Mouse (Mus musculus): ENCODE results near the gene Zfp213. TPM values are rescaled to one million over a fixed set of nuclear protein-coding genes. Genes with fewer than 3 reads are reported as not detected.

Zfp213 gene
- polyA plus RNA-seq, 1 experiment from 2014 or later = 15.1 TPM

- Histone ChIP-seq H3K4me3 (ENCODE audit: low read depth, low read length) (no peak overlapping the region), H3K9ac (ENCODE audit: low read depth, low read length) (no peak overlapping the region), H3K4me2 (no peak overlapping the region), H3K27ac (ENCODE audit: low read depth, low read length) (no peak overlapping the region), H3K9me3 (replicated peaks; ENCODE audit: control insufficient read depth, low read length) (no peaks in the 10 kb centered on the region), H3K27me3 (ENCODE audit: control insufficient read depth, insufficient read depth, low read length) (no peaks in the 10 kb centered on the region), H3K4me1 (ENCODE audit: control insufficient read depth, insufficient read depth, low read length) (peaks cover 10% of the 10 kb centered on the region), H3K36me3 (ENCODE audit: control insufficient read depth, insufficient read depth, low read length) (no peaks in the 10 kb centered on the region)
- ATAC-seq (replicated peaks; ENCODE audit: insufficient number of reproducible peaks, low FRiP score, low TSS enrichment) = no peak
- WGBS (ENCODE audit: insufficient replicate concordance) = 46% methylated on average over 5 of the region's 5 CpGs
These were observed 2.7 kb upstream of the Zfp213 start for GRCm38 (mm10) chr17:23566787-23567186.

DNA sequence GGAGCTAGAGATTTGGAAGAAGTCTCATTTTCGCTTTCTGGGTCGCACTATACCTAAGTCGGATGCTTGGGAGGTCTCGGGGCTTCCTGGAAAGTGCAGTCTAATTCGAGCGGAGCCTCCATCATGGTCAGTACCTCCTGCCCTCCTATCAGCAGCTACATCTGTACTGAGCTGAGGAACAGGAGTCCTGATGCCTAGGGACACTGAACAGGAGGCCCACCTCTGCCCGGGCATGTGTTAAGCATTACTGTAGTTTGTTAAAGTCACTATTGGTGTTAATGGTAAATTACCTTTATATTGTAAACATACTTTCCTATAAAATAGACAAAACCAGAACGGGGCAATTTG lies 304 bp upstream of the Zfp213 start:
- no peaks in the 10 kb centered on the region for H3K9me3 ChIP-seq (replicated peaks; ENCODE audit: control insufficient read depth, low read length)
- peaks cover 10% of the 10 kb centered on the region for H3K4me1 ChIP-seq (ENCODE audit: control insufficient read depth, insufficient read depth, low read length)
- WGBS (ENCODE audit: insufficient replicate concordance) = under 1% methylated on average over 8 of the region's 8 CpGs
- peak; percentile 87 for ATAC-seq (replicated peaks; ENCODE audit: insufficient number of reproducible peaks, low FRiP score, low TSS enrichment)
- peaks cover 3% of the 10 kb centered on the region; the same call in 1 of the 2 replicates for H3K36me3 ChIP-seq (ENCODE audit: control insufficient read depth, insufficient read depth, low read length)
- H3K4me3 ChIP-seq (ENCODE audit: low read depth, low read length) = peak overlapping the region; percentile 60
- peak overlapping the region; percentile 86 for H3K9ac ChIP-seq (ENCODE audit: low read depth, low read length)
- peak overlapping the region; percentile 77 for H3K4me2 ChIP-seq
- H3K27ac ChIP-seq (ENCODE audit: low read depth, low read length) = peak overlapping the region; percentile 94
- H3K27me3 ChIP-seq (ENCODE audit: control insufficient read depth, insufficient read depth, low read length) = no peaks in the 10 kb centered on the region

- Histone ChIP-seq H3K27me3 (ENCODE audit: control insufficient read depth, insufficient read depth, low read length) (no peaks in the 10 kb centered on the region), H3K27ac (ENCODE audit: low read depth, low read length) (no peak overlapping the region), H3K4me1 (ENCODE audit: control insufficient read depth, insufficient read depth, low read length) (peaks cover 4% of the 10 kb centered on the region), H3K9me3 (replicated peaks; ENCODE audit: control insufficient read depth, low read length) (no peaks in the 10 kb centered on the region), H3K4me3 (ENCODE audit: low read depth, low read length) (no peak overlapping the region), H3K9ac (ENCODE audit: low read depth, low read length) (no peak overlapping the region), H3K36me3 (ENCODE audit: control insufficient read depth, insufficient read depth, low read length) (peaks cover 26% of the 10 kb centered on the region), H3K4me2 (no peak overlapping the region)
- no peak for ATAC-seq (replicated peaks; ENCODE audit: insufficient number of reproducible peaks, low FRiP score, low TSS enrichment)
- 52% methylated on average over 11 of the region's 11 CpGs for WGBS (ENCODE audit: insufficient replicate concordance)
These were observed 4.3 kb downstream of the Zfp213 start for GRCm38 (mm10) chr17:23559767-23560166.

DNA sequence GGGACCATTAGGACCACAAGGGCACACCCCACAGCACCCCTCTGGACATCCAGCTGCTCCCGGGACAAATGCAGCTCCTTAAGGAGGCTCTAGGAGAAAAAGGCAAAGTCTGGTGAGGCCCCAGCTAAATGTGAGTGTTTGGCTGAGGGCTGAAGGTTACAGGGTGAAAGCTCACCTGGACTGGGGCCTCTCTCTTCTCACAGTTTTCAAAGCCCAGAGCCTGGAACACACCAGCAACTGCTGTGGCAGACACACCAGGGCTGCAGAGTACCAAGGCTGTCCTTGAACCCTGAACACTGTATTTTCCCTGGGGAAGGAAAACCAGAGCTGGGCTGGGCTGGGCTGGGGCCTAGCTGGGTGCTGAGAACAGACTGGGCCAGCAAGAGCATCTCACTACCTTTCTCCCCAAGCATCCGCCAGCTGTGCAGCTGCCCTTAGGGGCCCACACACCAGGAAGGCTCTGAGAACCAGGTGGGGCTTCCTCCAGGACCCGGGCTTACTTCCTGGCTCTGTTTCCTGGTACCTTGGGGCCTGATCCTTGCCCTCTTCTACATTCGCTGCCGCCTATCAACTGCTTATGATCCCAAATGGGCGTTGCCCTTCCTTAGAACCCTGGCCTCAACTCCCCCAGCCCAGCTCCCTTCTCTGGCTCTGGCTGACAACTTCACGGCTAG lies 8.7 kb downstream of the Zfp213 start:
- Histone ChIP-seq H3K27ac (ENCODE audit: low read depth, low read length) (no peak overlapping the region), H3K27me3 (ENCODE audit: control insufficient read depth, insufficient read depth, low read length) (no peaks in the 10 kb centered on the region), H3K4me1 (ENCODE audit: control insufficient read depth, insufficient read depth, low read length) (no peaks in the 10 kb centered on the region; the same call in 1 of the 2 replicates), H3K4me2 (no peak overlapping the region), H3K4me3 (ENCODE audit: low read depth, low read length) (no peak overlapping the region), H3K9me3 (replicated peaks; ENCODE audit: control insufficient read depth, low read length) (no peaks in the 10 kb centered on the region), H3K36me3 (ENCODE audit: control insufficient read depth, insufficient read depth, low read length) (peaks cover 27% of the 10 kb centered on the region), H3K9ac (ENCODE audit: low read depth, low read length) (no peak overlapping the region)
- no peak for ATAC-seq (replicated peaks; ENCODE audit: insufficient number of reproducible peaks, low FRiP score, low TSS enrichment)
- 73% methylated on average over 7 of the region's 7 CpGs for WGBS (ENCODE audit: insufficient replicate concordance)

- no peak overlapping the region for H3K27ac ChIP-seq (ENCODE audit: low read depth, low read length)
- no peak for ATAC-seq (replicated peaks; ENCODE audit: insufficient number of reproducible peaks, low FRiP score, low TSS enrichment)
- no peaks in the 10 kb centered on the region; the same call in 1 of the 2 replicates for H3K4me1 ChIP-seq (ENCODE audit: control insufficient read depth, insufficient read depth, low read length)
- H3K9me3 ChIP-seq (replicated peaks; ENCODE audit: control insufficient read depth, low read length) = no peaks in the 10 kb centered on the region
- no peak overlapping the region for H3K9ac ChIP-seq (ENCODE audit: low read depth, low read length)
- H3K36me3 ChIP-seq (ENCODE audit: control insufficient read depth, insufficient read depth, low read length) = peaks cover 25% of the 10 kb centered on the region
- H3K27me3 ChIP-seq (ENCODE audit: control insufficient read depth, insufficient read depth, low read length) = no peaks in the 10 kb centered on the region
- no peak overlapping the region for H3K4me3 ChIP-seq (ENCODE audit: low read depth, low read length)
- no peak overlapping the region for H3K4me2 ChIP-seq
These were observed 9.7 kb downstream of the Zfp213 start for GRCm38 (mm10) chr17:23554321-23554720.

GRCm38 (mm10) chr17:23553634-23554120 lies 10.4 kb downstream of the Zfp213 start:
- no peak overlapping the region for H3K4me2 ChIP-seq
- H3K9me3 ChIP-seq (replicated peaks; ENCODE audit: control insufficient read depth, low read length) = no peaks in the 10 kb centered on the region
- no peaks in the 10 kb centered on the region; the same call in 1 of the 2 replicates for H3K4me1 ChIP-seq (ENCODE audit: control insufficient read depth, insufficient read depth, low read length)
- no peak for ATAC-seq (replicated peaks; ENCODE audit: insufficient number of reproducible peaks, low FRiP score, low TSS enrichment)
- no peak overlapping the region for H3K9ac ChIP-seq (ENCODE audit: low read depth, low read length)
- H3K27me3 ChIP-seq (ENCODE audit: control insufficient read depth, insufficient read depth, low read length) = no peaks in the 10 kb centered on the region
- no peak overlapping the region for H3K27ac ChIP-seq (ENCODE audit: low read depth, low read length)
- peaks cover 22% of the 10 kb centered on the region for H3K36me3 ChIP-seq (ENCODE audit: control insufficient read depth, insufficient read depth, low read length)
- WGBS (ENCODE audit: insufficient replicate concordance) = 62% methylated on average over 1 of the region's 1 CpGs
- no peak overlapping the region for H3K4me3 ChIP-seq (ENCODE audit: low read depth, low read length)

DNA sequence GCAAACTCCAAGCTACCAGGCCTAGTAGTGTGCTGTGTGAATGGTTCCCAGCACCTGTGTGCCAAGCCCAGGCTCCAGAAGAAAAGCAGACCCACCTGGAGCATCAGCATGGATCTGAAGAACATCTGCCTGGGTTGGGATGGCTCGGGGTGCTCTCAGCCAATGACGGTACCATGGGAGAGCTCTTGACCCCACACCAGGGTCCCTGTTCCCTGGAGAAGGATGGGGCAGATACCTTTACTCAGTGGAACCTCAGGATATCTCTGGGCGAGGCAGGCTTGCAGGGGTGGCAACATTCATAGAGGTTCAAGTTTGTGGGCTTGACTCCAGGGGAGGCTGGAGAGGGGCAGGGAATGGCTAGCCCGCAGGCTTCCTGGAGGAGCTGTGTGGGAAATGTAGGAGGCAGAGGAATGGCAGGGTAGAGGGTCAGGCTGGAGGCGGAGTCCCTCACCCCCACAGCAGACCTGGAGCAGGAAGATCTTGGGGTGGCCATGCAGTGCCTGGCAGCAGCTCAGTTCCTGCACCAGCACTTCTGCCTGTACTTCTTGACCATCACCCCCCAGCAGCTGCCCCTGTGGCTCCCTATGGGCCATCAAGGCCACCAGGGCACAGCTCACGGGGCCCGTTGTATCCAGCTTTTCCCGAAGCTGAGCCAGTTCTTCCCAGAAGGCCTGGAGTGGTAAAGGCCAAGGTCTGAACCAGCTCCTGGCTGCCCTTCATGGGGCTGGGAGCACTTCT lies 11.0 kb downstream of the Zfp213 start:
- ATAC-seq (replicated peaks; ENCODE audit: insufficient number of reproducible peaks, low FRiP score, low TSS enrichment) = no peak
- no peak overlapping the region for H3K4me3 ChIP-seq (ENCODE audit: low read depth, low read length)
- no peaks in the 10 kb centered on the region for H3K27me3 ChIP-seq (ENCODE audit: control insufficient read depth, insufficient read depth, low read length)
- peaks cover 19% of the 10 kb centered on the region for H3K36me3 ChIP-seq (ENCODE audit: control insufficient read depth, insufficient read depth, low read length)
- no peak overlapping the region for H3K9ac ChIP-seq (ENCODE audit: low read depth, low read length)
- H3K9me3 ChIP-seq (replicated peaks; ENCODE audit: control insufficient read depth, low read length) = no peaks in the 10 kb centered on the region
- no peak overlapping the region for H3K4me2 ChIP-seq
- WGBS (ENCODE audit: insufficient replicate concordance) = 79% methylated on average over 8 of the region's 8 CpGs
- no peak overlapping the region for H3K27ac ChIP-seq (ENCODE audit: low read depth, low read length)
- no peaks in the 10 kb centered on the region; the same call in 1 of the 2 replicates for H3K4me1 ChIP-seq (ENCODE audit: control insufficient read depth, insufficient read depth, low read length)

DNA sequence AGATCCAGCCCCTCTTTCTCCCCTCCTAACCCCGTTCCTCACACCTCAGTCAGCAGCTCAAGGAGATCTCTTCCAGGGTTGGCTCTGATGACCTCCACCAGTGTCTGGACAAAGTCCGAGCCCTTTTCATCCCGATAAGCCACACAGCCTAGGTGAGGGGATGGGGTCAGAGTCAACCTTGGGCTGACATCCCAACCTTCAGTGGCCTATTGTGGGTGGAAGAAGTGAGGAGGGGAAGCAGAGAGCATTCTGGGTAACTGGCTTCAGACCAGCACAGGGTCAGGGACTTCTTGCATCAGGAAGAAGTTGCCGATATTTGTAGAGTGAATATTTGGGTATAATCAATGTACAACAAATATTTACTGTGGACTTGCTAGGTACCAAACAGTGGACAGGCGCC lies 12.1 kb downstream of the Zfp213 start:
- Histone ChIP-seq H3K4me2 (no peak overlapping the region), H3K9ac (ENCODE audit: low read depth, low read length) (no peak overlapping the region), H3K4me3 (ENCODE audit: low read depth, low read length) (no peak overlapping the region), H3K27ac (ENCODE audit: low read depth, low read length) (no peak overlapping the region), H3K36me3 (ENCODE audit: control insufficient read depth, insufficient read depth, low read length) (peaks cover 8% of the 10 kb centered on the region), H3K4me1 (ENCODE audit: control insufficient read depth, insufficient read depth, low read length) (no peaks in the 10 kb centered on the region; the same call in 1 of the 2 replicates), H3K27me3 (ENCODE audit: control insufficient read depth, insufficient read depth, low read length) (no peaks in the 10 kb centered on the region), H3K9me3 (replicated peaks; ENCODE audit: control insufficient read depth, low read length) (no peaks in the 10 kb centered on the region)
- 51% methylated on average over 5 of the region's 5 CpGs for WGBS (ENCODE audit: insufficient replicate concordance)
- ATAC-seq (replicated peaks; ENCODE audit: insufficient number of reproducible peaks, low FRiP score, low TSS enrichment) = no peak
